Mouse (Mus musculus) ovary, postnatal 10 days (tissue): ENCODE measurements around the gene Col10a1.
"Not testable (repeated sequence)": the region's sequence is repeated elsewhere in the genome, so short reads cannot be mapped to it uniquely, and the experiment has no call there.

Experiments
- DNase-seq: peaks from one replicate; pipeline ENCODE4 v3.0.0; 2022; ENCODE audit warnings: low spot score

Col10a1 gene

DNA sequence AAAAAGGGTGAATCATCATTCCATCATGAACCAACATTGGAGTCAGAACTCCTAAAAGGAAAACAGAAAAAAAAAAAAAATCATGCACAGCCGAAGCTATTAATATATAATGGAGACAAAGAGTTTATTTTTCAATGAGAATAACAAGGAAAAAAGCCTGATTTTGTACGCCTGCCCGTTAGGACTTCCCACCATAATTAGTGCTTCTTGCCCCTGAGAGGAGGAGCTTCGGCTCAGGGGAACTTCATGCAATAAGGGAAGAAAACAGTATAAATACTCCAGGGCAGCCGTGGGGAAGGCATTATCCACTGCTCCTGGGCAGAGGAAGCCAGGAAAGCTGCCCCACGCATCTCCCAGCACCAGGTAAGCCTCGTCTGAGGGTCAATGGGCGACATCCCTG is at the start of gene Col10a1:
TSS of gene Col10a1 (plus strand) at position 301 of the 400 bp plus-strand sequence.
- DNase-seq: no peak

- DNase-seq: no peak
These were observed 48.8 kb upstream of the Col10a1 start for GRCm38 (mm10) chr10:34341014-34341413.

- no peak for DNase-seq
These were observed 47.9 kb upstream of the Col10a1 start for GRCm38 (mm10) chr10:34341886-34342285.

DNA sequence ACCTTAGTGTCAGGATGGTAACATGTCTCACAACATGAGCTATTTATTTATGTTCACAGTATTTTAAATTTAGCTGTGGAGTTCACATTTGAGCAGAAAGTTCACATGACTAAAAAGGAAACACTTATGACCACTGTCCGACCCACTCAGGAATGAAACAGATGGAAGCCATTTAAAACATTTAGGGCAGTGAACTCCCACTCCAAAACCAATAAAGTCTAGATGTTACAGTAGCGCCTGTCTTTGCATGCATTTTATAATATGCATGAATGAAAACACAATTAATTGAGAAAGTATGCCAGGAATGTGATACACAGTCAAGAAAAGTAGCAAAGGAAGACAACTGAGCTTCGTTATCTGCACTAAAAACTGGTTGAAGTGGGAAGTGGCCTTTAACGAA is 37.6 kb upstream of the Col10a1 start:
- DNase-seq: no peak

DNA sequence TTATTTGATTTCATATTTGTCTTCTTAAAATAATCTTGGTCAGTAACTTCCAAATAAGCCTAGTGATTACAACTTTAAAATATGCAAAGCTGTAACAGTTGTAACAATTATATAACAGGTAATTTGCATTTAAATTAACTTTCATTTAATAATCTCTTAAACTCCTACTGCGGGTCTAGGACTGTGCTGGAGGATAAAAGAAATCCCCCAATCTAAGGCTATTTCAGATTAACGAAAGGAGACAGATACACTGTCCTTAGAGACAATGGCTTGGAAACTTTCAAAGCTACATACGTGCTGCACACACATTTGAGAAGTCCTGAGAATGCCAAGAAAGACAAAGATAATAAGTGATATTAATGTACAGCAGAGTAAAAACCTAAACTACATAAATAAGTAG is 31.5 kb upstream of the Col10a1 start:
- no peak for DNase-seq

DNA sequence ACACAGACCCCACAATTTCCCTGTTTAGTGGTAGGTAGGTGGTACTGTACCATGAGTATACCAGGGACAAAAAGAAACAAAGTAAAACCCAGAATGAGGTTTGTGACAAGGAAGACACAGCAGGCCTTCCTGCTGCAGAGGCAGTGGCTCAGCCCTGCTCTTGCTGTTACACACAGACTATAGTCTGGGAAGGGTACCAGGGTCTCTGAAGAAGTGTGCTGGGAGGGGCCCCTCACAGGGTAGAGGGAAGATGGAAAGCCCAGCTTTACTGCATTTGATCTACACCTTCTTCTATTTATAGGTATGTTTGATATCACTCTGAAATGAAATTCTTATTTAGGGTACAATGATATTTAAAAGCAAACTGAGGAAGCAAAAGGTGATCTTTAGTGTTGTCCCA is 26.0 kb upstream of the Col10a1 start:
- no peak for DNase-seq

DNA sequence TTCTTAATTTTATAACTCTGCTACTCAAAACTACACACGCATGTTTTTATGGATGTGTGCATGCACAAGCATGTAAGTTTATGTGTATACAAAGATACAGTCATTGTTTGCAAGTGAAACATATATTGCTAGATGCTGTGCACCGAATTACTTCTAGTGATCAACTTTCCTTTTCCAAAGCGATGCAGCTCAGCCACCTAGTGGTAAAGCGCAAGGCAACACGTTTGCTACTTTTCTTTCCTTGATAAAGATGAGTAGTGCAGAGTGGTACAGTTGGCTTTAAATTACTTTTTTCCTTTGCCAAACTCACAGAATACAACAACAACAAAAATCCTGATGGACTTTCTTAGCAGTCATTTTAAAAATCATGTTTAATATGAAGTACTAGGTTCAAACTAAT is 21.6 kb upstream of the Col10a1 start:
- no peak for DNase-seq

DNA sequence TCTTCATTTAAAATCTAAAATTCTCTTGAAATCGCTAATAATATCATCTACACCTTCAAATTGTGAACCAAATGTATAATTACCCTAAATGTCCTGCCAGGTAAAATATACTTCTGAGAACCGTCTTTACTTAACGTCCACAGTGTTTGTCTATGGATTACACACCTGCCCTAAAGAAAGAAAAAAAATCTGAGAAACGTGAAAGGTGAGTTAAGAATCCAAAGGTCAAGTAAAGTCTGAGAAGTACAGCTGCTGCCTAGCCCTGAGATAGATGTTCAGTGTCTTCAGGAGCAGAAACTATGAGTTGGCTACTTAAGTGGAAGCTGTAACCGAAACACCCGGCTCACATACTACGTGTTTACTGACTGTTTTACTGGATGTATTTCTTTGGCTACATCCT is 16.4 kb upstream of the Col10a1 start:
- no peak for DNase-seq

GRCm38 (mm10) chr10:34385636-34386035 is 4.1 kb upstream of the Col10a1 start:
- DNase-seq: no peak

DNA sequence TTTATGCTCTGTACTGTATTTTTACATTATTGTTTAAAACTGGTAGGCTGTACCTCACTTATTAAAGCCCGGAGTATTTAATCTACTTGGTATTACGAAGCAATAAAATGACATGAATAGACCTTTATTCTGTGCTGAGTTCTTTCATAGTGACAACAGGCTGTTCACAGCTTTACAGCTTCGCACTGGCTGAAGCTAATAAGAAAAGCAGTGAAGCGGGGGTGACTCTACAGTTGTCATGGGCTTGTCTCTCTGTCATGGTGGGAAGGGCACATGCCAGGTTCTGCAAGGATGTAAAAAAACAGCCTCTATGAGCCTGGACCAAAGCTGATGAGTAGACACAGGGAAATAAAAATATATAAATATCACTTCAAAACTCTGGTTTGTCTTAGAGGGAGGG is 7.2 kb downstream of the Col10a1 start:
- no peak for DNase-seq

DNA sequence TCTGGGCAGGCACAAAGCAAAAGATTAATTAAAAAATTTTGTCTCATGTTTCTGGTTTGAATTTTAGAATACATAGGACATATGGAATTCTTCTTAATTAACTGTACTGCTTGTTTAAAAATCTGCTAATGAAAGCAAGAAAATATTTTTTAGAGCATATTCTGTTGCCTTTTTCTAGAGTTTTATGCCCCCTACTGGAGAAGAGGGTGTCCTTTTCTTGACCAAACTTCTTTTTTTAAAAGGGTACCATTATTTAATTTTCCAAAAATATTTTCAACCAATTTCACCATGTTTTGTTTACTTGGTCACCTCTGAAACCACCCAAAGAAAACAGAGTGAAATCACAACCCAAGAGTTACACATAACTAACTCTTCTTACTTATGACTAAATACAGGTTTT is 9.5 kb downstream of the Col10a1 start:
- DNase-seq: no peak

DNA sequence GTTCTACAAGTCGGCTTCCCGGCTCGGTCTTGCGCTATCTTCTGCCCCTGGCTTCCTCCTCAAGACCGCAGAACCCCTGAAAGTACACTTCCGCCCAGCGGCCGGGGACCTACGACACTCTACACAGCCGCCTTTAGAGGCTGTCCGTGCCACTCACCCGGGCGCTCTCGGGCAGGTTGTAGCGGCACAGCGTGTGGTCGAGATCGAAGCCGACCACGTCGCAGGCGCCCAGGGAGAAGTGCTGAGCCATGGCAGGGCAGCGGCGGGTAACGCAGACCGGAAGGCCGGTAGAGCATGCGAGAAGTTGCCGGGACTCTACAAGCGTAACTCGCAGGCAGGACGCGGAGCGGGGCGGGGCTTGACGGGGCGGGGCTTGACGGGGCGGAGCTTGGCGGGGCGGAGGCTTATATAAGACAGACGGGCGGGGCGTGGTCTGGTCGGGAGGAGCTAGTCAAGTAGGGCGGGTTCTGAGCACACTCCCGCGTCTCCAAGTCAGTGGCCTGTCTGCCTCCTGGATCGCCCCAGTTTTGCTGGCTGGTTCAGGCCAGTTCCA is 28.5 kb downstream of the Col10a1 start, which contains the start of gene Nt5dc1:
TSS of gene Nt5dc1 (minus strand) at position 349 of the 553 bp plus-strand sequence.
- peak; percentile 90 for DNase-seq

- DNase-seq: not testable (repeated sequence)
These were observed 29.0 kb downstream of the Col10a1 start for GRCm38 (mm10) chr10:34418794-34419193.

DNA sequence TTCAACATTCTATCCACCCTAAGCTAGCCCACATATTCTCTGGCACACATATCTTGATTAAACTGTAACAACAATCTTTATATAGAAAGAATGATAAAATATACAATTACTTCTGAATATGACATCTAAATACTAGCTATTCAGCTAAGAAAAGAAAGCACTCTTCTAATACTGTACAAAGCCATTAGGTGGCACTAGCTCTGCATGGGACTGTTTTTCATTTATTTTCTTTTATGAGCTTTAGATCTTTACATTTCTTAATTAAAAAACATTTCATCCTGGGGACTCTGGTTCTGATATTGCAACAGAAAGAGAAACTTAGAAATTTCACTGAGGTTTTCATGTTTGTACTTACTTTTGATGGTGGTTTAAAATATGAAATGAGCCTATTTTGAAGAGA is 42.0 kb downstream of the Col10a1 start:
- DNase-seq: no peak

- not testable (repeated sequence) for DNase-seq
These were observed 44.4 kb downstream of the Col10a1 start for GRCm38 (mm10) chr10:34434191-34434590.
